Mouse (Mus musculus): ENCODE results near the gene Pip5kl1.
A peak's percentile ranks its signal among the peaks of the same experiment; 100 is the strongest.

Pip5kl1 gene

GRCm38 (mm10) chr2:32585149-32585714, 10.6 kb downstream of the Pip5kl1 start:
- no peak for DNase-seq

GRCm38 (mm10) chr2:32586871-32587351, 12.3 kb downstream of the Pip5kl1 start, which contains the start of gene St6galnac4:
TSS of gene St6galnac4 (plus strand) at chr2:32587095.
- peak; percentile 82 to 83 for DNase-seq

GRCm38 (mm10) chr2:32587731-32588321, 13.2 kb downstream of the Pip5kl1 start:
- DNase-seq: no peak

DNA sequence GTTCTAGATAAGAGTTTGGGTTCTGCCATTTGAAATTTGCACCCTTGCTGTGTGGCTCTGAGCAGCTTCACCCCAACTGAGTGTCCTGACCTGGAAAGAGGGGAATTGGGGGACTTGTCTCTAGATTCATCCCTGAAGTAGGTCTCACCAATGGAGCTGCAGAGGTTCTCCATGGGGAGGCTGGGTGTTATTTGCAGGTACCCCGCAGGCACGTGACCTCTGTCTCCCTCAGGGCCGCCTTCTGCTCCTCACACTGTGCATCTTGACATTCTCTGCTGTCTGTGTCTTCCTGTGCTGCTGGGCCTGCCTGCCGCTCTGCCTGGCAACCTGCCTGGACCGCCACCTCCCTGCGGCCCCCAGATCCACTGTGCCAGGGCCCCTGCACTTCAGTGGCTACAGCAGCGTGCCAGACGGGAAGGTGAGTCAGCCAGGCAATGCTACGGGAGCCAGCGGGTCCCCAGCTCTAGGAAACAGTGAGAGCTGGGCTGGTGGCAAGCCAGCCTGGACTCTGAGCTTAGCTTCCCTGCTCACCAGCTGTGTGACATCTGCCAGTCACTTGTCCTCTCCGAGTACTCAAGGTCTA, 14.7 kb downstream of the Pip5kl1 start:
- peak in 1 of 2 experiments; percentile 34 for DNase-seq

GRCm38 (mm10) chr2:32590224-32590623, 15.6 kb downstream of the Pip5kl1 start:
- DNase-seq: no peak

- DNase-seq: no peak
Observed at GRCm38 (mm10) chr2:32591249-32591648, 16.7 kb downstream of the Pip5kl1 start.

- no peak for DNase-seq
Observed at GRCm38 (mm10) chr2:32596725-32597124, 22.1 kb downstream of the Pip5kl1 start.

DNA sequence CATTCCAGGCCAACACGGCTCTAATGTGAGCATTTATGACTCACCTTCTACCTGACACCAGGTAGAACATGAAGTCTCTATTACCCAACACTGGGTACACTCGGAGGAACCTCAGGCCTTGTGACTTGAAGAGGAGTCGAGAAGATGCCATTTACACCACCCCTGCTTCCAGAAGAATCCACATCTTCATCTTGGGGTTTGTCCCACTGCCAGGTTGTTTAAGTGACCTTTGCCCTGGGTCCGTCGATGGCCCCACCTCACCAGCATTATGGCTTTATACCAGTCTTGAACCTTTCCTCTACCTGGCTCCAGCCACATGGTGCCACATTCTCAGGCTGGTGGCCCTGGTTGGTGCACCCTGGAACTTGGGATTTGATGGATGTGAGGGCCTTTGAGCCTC, 22.7 kb downstream of the Pip5kl1 start:
- no peak for DNase-seq

- no peak for DNase-seq
Observed at GRCm38 (mm10) chr2:32597699-32598098, 23.1 kb downstream of the Pip5kl1 start.

DNA sequence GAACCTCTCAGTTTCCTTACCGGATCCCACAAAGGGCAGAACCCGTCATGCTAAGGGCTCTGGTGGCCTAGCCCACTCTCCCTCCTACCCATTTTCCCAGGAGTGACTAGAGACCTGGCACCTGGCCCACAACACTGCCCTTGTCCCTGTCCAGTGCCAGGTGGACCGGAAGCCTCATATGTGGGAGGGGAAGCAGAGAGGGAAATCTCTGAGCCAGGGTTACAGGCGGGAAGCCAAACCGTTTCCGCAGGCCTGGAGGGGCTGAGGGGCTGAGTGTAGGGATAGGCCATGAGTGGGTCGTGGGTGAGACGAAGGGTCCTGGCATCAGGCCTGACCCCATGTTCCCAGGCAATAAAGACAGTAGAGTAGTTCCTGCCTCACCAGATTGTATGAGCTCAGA, 23.9 kb downstream of the Pip5kl1 start:
- DNase-seq: no peak

GRCm38 (mm10) chr2:32599409-32599808, 24.8 kb downstream of the Pip5kl1 start, which contains the start of gene St6galnac6:
TSS of gene St6galnac6 (plus strand) at chr2:32599709.
- DNase-seq: no peak

- no peak for DNase-seq
Observed at GRCm38 (mm10) chr2:32601417-32602065, 26.9 kb downstream of the Pip5kl1 start.

- DNase-seq: peak; percentile 78 to 93
Observed at GRCm38 (mm10) chr2:32602600-32603054, 28.0 kb downstream of the Pip5kl1 start.

DNA sequence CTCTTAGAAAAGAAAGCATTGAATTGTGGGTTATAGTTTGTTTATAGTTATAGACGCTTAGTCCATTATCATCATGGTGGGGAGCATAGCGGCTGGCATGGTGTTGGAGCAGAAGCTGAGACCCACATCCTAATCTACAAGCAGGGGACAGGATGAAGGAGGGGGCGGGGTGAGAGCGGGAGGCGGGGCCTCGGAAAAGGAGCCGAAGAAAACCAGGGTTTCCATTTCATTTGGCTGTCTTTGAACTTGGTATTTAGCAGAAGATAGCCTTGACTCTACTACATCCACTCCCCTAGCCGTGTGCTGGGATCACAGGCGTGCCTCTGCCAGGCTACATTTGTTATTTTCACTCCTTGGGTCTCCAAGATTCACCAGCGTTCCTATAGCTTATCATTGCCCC, 30.0 kb downstream of the Pip5kl1 start:
- DNase-seq: no peak

- DNase-seq: peak; percentile 69 to 73
Observed at GRCm38 (mm10) chr2:32606161-32607142, 31.9 kb downstream of the Pip5kl1 start.

DNA sequence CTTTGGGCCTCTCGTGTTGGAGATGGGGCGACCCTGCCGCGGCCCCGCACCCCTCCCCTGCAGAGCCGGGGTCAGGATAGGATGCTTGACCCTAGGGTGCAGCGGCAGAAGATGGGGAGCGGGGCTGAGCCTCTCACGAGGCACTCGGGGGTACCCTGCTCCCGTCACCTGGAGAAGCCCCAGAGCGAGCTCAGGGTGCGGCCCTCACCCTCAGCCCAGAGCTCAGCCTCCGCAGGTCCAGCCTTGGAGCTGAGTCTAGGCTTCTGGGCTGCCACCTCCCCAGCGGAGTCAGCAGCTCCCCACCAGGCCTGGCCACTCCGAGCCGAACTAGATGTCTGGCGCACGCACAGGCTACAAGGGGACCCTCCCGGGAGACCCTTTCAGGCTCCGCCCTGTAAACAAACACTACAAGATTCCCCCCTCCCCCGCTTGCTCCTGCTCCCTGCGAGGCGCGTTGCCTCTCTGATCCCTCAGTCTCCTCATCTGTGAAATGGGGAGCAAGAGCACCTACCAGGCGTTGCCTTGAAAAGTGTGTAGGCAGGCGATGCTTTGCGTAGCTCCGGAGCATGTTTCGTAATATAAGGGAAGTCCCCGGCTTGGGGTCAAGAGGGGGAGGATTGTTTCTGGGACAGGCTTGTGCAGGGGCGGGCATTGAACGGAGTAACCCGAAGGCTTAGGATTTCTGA, 32.8 kb downstream of the Pip5kl1 start:
- DNase-seq: no peak

DNA sequence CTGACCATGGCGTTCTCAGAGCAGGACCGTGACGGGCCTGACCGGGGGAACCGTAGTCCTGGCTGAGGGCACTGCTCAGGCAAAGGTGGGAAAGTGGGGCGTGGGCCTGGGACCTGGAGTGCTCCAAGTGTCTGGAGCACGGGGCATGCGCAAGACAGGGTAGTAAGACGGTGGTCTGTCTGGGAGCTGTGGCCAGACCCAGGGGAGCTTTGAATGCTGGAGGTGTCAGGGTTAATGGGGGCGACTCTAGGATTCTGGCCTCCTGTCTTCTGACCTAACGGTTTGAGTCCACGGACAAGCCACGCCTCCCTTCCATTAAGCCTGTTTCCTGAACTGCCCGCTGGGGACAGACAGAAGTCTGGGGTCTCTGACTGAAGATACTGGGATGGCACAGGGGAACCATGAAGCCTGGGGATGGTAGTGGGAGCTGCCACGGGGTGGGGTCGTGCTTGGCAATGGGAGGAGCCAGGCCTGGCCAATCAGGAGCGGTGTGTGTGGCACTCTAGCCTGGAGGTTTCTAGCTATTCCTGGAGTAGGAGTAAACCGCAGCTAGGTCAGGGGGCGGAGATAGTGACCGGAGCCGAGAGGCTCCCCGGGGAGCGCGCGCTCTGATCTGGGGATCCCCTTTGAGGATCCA, 33.7 kb downstream of the Pip5kl1 start:
- DNase-seq: peak in 1 of 2 experiments; percentile 50

DNA sequence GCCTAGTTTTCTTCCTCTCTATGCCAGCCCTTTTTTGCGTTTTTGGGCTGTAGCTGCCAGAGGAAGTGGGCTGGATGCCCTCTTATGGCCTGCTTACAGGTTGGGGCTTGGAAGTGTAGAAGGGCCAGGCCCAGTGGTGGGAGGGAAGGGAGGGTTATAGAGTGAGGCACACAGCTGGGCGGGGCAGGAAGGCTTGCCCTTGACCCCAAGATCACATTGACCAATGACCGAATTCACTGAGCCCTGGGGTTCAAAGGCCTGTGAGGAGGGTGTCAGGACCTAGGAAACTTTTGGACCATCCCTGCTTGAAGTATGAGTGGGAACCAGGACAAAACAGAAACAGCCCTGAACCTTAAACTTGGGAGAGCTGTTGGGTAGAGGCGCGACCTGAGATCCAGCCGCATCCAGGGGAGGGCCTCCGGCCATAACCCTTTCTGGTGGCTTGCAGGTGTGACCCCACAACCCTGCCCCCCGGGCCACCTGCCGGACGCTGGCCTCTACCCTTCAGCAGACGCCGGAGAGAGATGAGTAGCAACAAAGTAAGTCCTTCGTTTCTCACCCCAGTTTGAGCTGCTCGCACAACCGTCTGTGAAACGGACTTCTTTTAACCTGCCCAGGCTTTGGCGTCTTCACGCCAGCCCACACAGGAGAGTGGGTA, 34.3 kb downstream of the Pip5kl1 start:
- DNase-seq: no peak

DNA sequence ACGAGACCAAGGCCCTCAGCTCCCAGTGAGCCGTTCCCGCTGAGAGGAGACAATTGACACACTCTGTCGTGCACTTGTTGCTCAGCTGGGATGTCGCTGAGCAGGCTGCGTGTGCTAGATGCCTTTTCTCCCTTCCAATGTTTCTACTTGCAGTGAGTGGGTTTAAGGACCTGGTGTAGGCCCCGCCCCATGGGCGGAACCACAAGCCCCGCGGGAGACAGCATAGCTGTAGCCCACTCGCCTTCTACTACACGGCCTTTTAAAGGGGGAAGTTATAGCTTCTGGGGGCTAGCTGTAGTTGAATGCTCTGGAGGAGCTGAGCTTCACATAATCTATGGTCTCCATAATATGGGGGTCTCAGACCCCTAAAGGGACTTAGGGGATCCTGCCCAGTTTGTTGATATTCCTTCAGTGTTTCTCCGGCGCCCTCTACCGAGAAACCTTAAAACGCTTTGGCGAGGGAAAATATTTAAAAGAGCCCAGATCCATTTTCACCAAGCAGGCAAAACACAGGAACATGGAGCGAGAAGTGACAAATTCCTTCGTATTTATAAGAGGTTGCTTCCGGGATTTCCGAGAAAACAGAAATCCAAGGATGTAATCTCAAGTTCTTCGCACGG, 36.1 kb downstream of the Pip5kl1 start:
- peak in 1 of 2 experiments; percentile 46 for DNase-seq

DNA sequence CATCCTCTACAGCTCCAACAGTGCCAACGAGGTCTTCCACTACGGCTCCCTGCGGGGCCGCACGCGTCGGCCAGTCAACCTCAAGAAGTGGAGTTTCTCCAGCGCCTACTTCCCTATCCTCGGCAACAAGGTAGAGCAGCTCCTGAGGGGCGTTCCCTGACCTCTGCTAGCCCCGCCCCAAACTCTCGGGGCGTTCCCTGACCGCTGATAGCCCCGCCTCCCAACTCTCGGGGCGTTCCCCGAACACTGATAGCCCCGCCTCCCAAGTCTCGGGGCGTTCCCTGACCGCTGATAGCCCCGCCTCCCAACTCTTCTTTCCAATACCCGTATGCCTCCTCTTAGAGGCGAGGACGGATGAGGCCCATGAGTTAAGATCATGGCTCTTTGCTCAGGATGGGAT, 37.7 kb downstream of the Pip5kl1 start:
- no peak for DNase-seq

All from kidney, adult 8-10 months (tissue).